Mouse (Mus musculus): ENCODE measurements around the gene Polr3h. TPM values are rescaled to one million over a fixed set of nuclear protein-coding genes. Genes with fewer than 3 reads are reported as not detected.

The Polr3h gene
- polyA plus RNA-seq, 1 experiment from 2014 or later = 110 TPM

DNA sequence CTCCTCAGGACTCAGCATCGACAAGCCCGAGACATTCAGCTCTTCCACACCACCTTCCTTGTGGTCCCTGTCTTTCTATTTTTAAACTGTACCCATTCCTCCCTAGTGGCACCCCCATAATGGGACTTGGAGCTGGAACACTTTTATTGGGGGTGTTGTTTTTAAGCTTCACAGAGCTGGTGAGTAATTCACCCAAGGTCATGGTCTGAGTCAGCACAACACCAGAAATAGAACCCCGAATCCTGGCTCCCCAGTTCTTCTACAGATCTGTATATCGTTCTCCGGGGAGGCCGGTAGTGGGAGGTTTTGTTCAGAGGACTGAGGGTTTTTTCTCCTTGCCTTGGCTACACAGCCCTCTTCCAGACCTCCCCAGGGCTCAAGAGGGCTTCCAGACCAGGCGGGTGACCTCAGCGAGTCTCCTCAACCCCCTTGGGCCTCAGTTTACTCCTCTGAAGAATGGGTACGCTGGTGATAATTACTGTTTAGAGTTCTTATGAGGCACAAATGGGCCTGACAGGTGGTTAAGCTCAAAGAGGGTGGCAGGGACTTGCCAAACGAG is 13.2 kb upstream of the Polr3h start:
- H3K9ac ChIP-seq (ENCODE audit: low read length) = no peak overlapping the region
- no peak for ATAC-seq
- WGBS = 87% methylated on average over 10 of the region's 10 CpGs
- H3K27ac ChIP-seq (ENCODE audit: low read depth, low read length) = no peak overlapping the region
- H3K9me3 ChIP-seq (replicated peaks; ENCODE audit: control insufficient read depth, low read length) = no peaks in the 10 kb centered on the region
- H3K4me1 ChIP-seq (ENCODE audit: control insufficient read depth, insufficient read depth, low read length) = peaks cover 9% of the 10 kb centered on the region
- no peak overlapping the region for H3K4me3 ChIP-seq (ENCODE audit: low read depth, low read length)
- no peak for DNase-seq (ENCODE audit: low spot score)
- H3K4me2 ChIP-seq (ENCODE audit: low read length) = no peak overlapping the region
- H3K27me3 ChIP-seq (replicated peaks; ENCODE audit: control insufficient read depth, insufficient read depth, low read length) = no peaks in the 10 kb centered on the region
- H3K36me3 ChIP-seq (ENCODE audit: control insufficient read depth, insufficient read depth, low read length) = 0 out of 2 replicates have a peak, but pooled peaks cover 5% of the 10 kb centered on the region

DNA sequence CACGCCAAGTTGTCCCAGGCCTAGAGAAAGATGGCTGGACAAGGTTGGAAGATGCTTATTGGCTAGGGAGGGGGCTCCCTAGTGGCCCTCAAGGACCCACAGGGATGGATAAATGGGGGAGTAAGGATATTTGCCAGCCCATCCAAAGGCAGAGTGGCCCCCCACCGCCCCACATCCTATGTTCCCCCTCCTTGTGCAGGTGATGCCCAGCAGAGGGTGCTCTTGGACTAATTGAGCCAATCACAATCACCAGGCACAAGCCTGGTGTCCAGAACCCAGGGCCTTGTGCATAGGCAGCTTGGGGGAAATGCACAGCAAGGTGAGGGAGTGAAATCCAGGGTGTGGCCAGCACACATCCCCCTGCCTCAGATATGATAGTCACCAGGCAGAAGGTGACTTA is 12.2 kb upstream of the Polr3h start:
- DNase-seq (ENCODE audit: low spot score) (peak; percentile 64), ATAC-seq (peak; percentile 40; the same call in 1 of the 2 replicates)
- WGBS = 34% methylated on average over 2 of the region's 2 CpGs
- Histone ChIP-seq H3K4me2 (ENCODE audit: low read length) (peak overlapping the region; percentile 68), H3K9ac (ENCODE audit: low read length) (peak overlapping the region; percentile 73), H3K4me3 (ENCODE audit: low read depth, low read length) (peak overlapping the region; percentile 50), H3K27ac (ENCODE audit: low read depth, low read length) (peak overlapping the region; percentile 86; the same call in 1 of the 2 replicates), H3K36me3 (ENCODE audit: control insufficient read depth, insufficient read depth, low read length) (0 out of 2 replicates have a peak, but pooled peaks cover 5% of the 10 kb centered on the region), H3K27me3 (replicated peaks; ENCODE audit: control insufficient read depth, insufficient read depth, low read length) (no peaks in the 10 kb centered on the region), H3K9me3 (replicated peaks; ENCODE audit: control insufficient read depth, low read length) (no peaks in the 10 kb centered on the region), H3K4me1 (ENCODE audit: control insufficient read depth, insufficient read depth, low read length) (peaks cover 9% of the 10 kb centered on the region)

GRCm38 (mm10) chr15:81937098-81937972 is 11.3 kb upstream of the Polr3h start:
- peak overlapping the region; percentile 68 for H3K4me2 ChIP-seq (ENCODE audit: low read length)
- H3K9ac ChIP-seq (ENCODE audit: low read length) = peak overlapping the region; percentile 73
- H3K36me3 ChIP-seq (ENCODE audit: control insufficient read depth, insufficient read depth, low read length) = 0 out of 2 replicates have a peak, but pooled peaks cover 5% of the 10 kb centered on the region
- H3K4me3 ChIP-seq (ENCODE audit: low read depth, low read length) = peak overlapping the region; percentile 50
- H3K9me3 ChIP-seq (replicated peaks; ENCODE audit: control insufficient read depth, low read length) = no peaks in the 10 kb centered on the region
- H3K27me3 ChIP-seq (replicated peaks; ENCODE audit: control insufficient read depth, insufficient read depth, low read length) = no peaks in the 10 kb centered on the region
- DNase-seq (ENCODE audit: low spot score) (peak; percentile 71), ATAC-seq (peak; percentile 65)
- peak overlapping the region; percentile 86 for H3K27ac ChIP-seq (ENCODE audit: low read depth, low read length)
- WGBS = 9% methylated on average over 18 of the region's 19 CpGs
- peaks cover 9% of the 10 kb centered on the region for H3K4me1 ChIP-seq (ENCODE audit: control insufficient read depth, insufficient read depth, low read length)

DNA sequence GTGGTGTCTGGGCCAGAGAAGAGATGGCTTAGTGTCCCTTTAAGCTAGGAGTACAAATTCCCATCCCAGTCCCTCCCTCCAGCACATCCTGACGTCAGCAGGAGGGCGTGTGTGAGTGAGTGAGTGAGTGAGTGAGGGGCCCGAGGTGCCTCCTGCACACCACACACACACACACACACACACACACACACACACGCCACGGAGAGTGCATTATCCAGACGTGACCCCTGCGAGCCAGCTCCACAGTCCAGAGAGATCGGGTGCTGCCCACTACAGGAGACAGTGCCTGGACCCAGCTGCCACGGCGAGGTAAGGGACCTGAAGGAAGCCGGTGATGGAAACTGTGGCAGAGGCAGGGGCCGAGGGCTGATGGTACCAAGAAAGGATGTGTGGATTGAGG is 10.6 kb upstream of the Polr3h start, which contains the start of gene Csdc2:
Gene Csdc2, plus strand, starts transcription at position 81 of the 400 bp plus-strand sequence.
- ATAC-seq = peak; percentile 82
- Histone ChIP-seq H3K4me2 (ENCODE audit: low read length) (peak within 1 kb of the TSS; percentile 68), H3K9ac (ENCODE audit: low read length) (peak within 1 kb of the TSS; percentile 73), H3K36me3 (ENCODE audit: control insufficient read depth, insufficient read depth, low read length) (0 out of 2 replicates have a peak, but pooled peaks cover 5% of the 10 kb centered on the region), H3K27ac (ENCODE audit: low read depth, low read length) (peak within 1 kb of the TSS; percentile 86), H3K9me3 (replicated peaks; ENCODE audit: control insufficient read depth, low read length) (no peaks in the 10 kb centered on the region), H3K4me3 (ENCODE audit: low read depth, low read length) (peak within 1 kb of the TSS; percentile 50), H3K4me1 (ENCODE audit: control insufficient read depth, insufficient read depth, low read length) (peaks cover 9% of the 10 kb centered on the region), H3K27me3 (replicated peaks; ENCODE audit: control insufficient read depth, insufficient read depth, low read length) (no peaks in the 10 kb centered on the region)
- under 1% methylated on average over 11 of the region's 12 CpGs for WGBS
- DNase-seq (ENCODE audit: low spot score) = peak; percentile 83

DNA sequence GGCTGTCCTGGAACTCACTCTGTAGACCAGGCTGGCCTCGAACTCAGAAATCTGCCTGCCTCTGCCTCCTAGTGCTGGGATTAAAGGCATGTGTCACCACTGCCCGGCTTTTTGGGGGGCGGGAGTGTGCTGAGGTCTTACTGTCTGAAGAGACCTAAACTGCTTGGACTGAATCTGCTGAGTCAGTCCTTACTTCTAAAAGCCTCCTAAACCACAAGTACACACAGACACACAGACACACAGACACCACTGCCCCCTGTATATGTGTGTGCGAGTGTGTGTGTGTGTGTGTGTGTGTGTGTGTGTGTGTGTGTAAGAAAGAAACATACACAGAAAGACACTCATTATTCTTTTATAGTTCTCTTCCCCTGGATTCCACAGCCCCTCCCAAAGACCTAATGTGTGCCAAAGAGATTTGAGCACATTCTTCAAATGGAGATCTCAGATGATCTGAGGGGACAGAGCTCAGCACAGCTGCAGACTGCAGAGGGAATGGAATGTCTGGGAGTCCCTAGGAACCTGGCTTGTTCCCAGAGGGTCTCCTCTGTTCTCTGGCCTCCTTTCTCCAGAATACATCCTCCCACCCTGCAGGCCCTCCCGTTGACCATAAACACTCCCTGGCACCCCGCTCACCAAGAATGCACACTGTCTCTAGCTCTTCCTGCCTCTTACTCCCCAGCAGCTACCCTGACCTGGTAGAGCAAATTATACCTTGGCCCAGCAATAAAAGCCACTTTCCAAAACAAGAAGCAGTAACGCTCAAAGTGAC is 10.0 kb upstream of the Polr3h start:
- WGBS = 57% methylated on average over 7 of the region's 7 CpGs
- H3K4me2 ChIP-seq (ENCODE audit: low read length) = peak overlapping the region; percentile 68
- H3K36me3 ChIP-seq (ENCODE audit: control insufficient read depth, insufficient read depth, low read length) = 0 out of 2 replicates have a peak, but pooled peaks cover 4% of the 10 kb centered on the region
- H3K27ac ChIP-seq (ENCODE audit: low read depth, low read length) = no peak overlapping the region
- peak overlapping the region; percentile 50 for H3K4me3 ChIP-seq (ENCODE audit: low read depth, low read length)
- peaks cover 9% of the 10 kb centered on the region for H3K4me1 ChIP-seq (ENCODE audit: control insufficient read depth, insufficient read depth, low read length)
- ATAC-seq = 0 out of 2 replicates have a peak, but pooled peaks have one; percentile 1
- peak; percentile 13 for DNase-seq (ENCODE audit: low spot score)
- H3K27me3 ChIP-seq (replicated peaks; ENCODE audit: control insufficient read depth, insufficient read depth, low read length) = no peaks in the 10 kb centered on the region
- peak overlapping the region; percentile 73; the same call in 1 of the 2 replicates for H3K9ac ChIP-seq (ENCODE audit: low read length)
- no peaks in the 10 kb centered on the region for H3K9me3 ChIP-seq (replicated peaks; ENCODE audit: control insufficient read depth, low read length)

DNA sequence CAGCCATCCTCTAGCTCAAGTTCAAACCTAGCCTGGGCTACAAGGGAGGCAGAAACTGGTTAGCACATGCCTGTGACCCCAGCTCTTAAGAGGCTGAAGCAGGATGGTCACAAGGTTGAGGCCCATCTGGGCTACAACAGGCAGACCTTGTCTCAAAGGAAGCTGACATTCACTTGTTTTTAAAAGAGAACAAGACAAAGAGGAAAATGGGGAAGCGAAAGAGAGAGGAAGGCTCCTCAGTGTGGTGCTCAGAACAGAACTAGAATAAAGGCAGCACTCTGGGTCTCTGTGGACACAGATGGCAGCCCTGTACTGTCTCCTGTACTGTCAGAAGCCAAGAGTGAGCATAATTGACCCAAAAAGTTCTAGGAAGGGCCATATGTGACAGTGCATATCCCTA is 7.9 kb upstream of the Polr3h start:
- H3K27me3 ChIP-seq (replicated peaks; ENCODE audit: control insufficient read depth, insufficient read depth, low read length) = no peaks in the 10 kb centered on the region
- WGBS = 71% methylated on average over 1 of the region's 1 CpGs
- no peaks in the 10 kb centered on the region for H3K36me3 ChIP-seq (ENCODE audit: control insufficient read depth, insufficient read depth, low read length)

GRCm38 (mm10) chr15:81932951-81933470 is 7.0 kb upstream of the Polr3h start:
- DNase-seq (ENCODE audit: low spot score) (peak; percentile 8), ATAC-seq (no peak)
- no peak overlapping the region for H3K4me2 ChIP-seq (ENCODE audit: low read length)
- no peaks in the 10 kb centered on the region for H3K36me3 ChIP-seq (ENCODE audit: control insufficient read depth, insufficient read depth, low read length)
- WGBS = 27% methylated on average over 12 of the region's 12 CpGs
- no peaks in the 10 kb centered on the region for H3K9me3 ChIP-seq (replicated peaks; ENCODE audit: control insufficient read depth, low read length)
- no peak overlapping the region for H3K4me3 ChIP-seq (ENCODE audit: low read depth, low read length)
- peak overlapping the region; percentile 52; the same call in 1 of the 2 replicates for H3K27ac ChIP-seq (ENCODE audit: low read depth, low read length)
- no peak overlapping the region for H3K9ac ChIP-seq (ENCODE audit: low read length)
- H3K4me1 ChIP-seq (ENCODE audit: control insufficient read depth, insufficient read depth, low read length) = peaks cover 8% of the 10 kb centered on the region
- no peaks in the 10 kb centered on the region for H3K27me3 ChIP-seq (replicated peaks; ENCODE audit: control insufficient read depth, insufficient read depth, low read length)

More for the DNA sequence above, 7.9 kb upstream of the Polr3h start:
- H3K27ac ChIP-seq (ENCODE audit: low read depth, low read length) = no peak overlapping the region
- H3K4me2 ChIP-seq (ENCODE audit: low read length) = no peak overlapping the region
- no peak for DNase-seq (ENCODE audit: low spot score)
- ATAC-seq = no peak
- no peak overlapping the region for H3K9ac ChIP-seq (ENCODE audit: low read length)
- H3K4me1 ChIP-seq (ENCODE audit: control insufficient read depth, insufficient read depth, low read length) = peaks cover 9% of the 10 kb centered on the region
- no peak overlapping the region for H3K4me3 ChIP-seq (ENCODE audit: low read depth, low read length)
- no peaks in the 10 kb centered on the region for H3K9me3 ChIP-seq (replicated peaks; ENCODE audit: control insufficient read depth, low read length)

- H3K4me2 ChIP-seq (ENCODE audit: low read length) = no peak overlapping the region; the same call in 1 of the 2 replicates
- no peak for ATAC-seq
- H3K4me3 ChIP-seq (ENCODE audit: low read depth, low read length) = no peak overlapping the region
- no peaks in the 10 kb centered on the region for H3K9me3 ChIP-seq (replicated peaks; ENCODE audit: control insufficient read depth, low read length)
- H3K4me1 ChIP-seq (ENCODE audit: control insufficient read depth, insufficient read depth, low read length) = peaks cover 17% of the 10 kb centered on the region
- H3K9ac ChIP-seq (ENCODE audit: low read length) = no peak overlapping the region
- 19% methylated on average over 11 of the region's 11 CpGs for WGBS
- DNase-seq (ENCODE audit: low spot score) = peak; percentile 69
- peaks cover 2% of the 10 kb centered on the region; the same call in 1 of the 2 replicates for H3K36me3 ChIP-seq (ENCODE audit: control insufficient read depth, insufficient read depth, low read length)
- no peaks in the 10 kb centered on the region for H3K27me3 ChIP-seq (replicated peaks; ENCODE audit: control insufficient read depth, insufficient read depth, low read length)
- H3K27ac ChIP-seq (ENCODE audit: low read depth, low read length) = peak overlapping the region; percentile 75
Observed at GRCm38 (mm10) chr15:81928277-81928676, 2.2 kb upstream of the Polr3h start.
